Mouse (Mus musculus) testis, postnatal 14 days (tissue): ENCODE data around the gene Gm21985.
A peak's percentile ranks its signal among the peaks of the same experiment; 100 is the strongest.
"Not testable (repeated sequence)": the region's sequence is repeated elsewhere in the genome, so short reads cannot be mapped to it uniquely, and the experiment has no call there.

Experiments
- DNase-seq: peaks from one replicate; pipeline ENCODE4 v3.0.0; 2021; ENCODE audit warnings: low spot score

The Gm21985 gene

GRCm38 (mm10) chr2:112393958-112394357 lies 127.8 kb downstream of the Gm21985 start:
- no peak for DNase-seq

GRCm38 (mm10) chr2:112396649-112397048 lies 130.5 kb downstream of the Gm21985 start:
- no peak for DNase-seq

GRCm38 (mm10) chr2:112407030-112407429 lies 140.9 kb downstream of the Gm21985 start:
- DNase-seq = no peak

GRCm38 (mm10) chr2:112425308-112425707 lies 159.2 kb downstream of the Gm21985 start:
- DNase-seq = no peak

GRCm38 (mm10) chr2:112428534-112428933 lies 162.4 kb downstream of the Gm21985 start:
- DNase-seq = not testable (repeated sequence)

GRCm38 (mm10) chr2:112429665-112430064 lies 163.6 kb downstream of the Gm21985 start:
- no peak for DNase-seq

- no peak for DNase-seq
Observed at GRCm38 (mm10) chr2:112430403-112430802, 164.3 kb downstream of the Gm21985 start.

- no peak for DNase-seq
Observed at GRCm38 (mm10) chr2:112432523-112432922, 166.4 kb downstream of the Gm21985 start.

- DNase-seq = no peak
Observed at GRCm38 (mm10) chr2:112433359-112433758, 167.2 kb downstream of the Gm21985 start.

GRCm38 (mm10) chr2:112436292-112436691 lies 170.2 kb downstream of the Gm21985 start:
- no peak for DNase-seq

GRCm38 (mm10) chr2:112437589-112437988 lies 171.5 kb downstream of the Gm21985 start:
- no peak for DNase-seq

- no peak for DNase-seq
Observed at GRCm38 (mm10) chr2:112443491-112443890, 177.4 kb downstream of the Gm21985 start.

- no peak for DNase-seq
Observed at GRCm38 (mm10) chr2:112445511-112445910, 179.4 kb downstream of the Gm21985 start.

- DNase-seq = not testable (repeated sequence)
Observed at GRCm38 (mm10) chr2:112448046-112448445, 181.9 kb downstream of the Gm21985 start.

- no peak for DNase-seq
Observed at GRCm38 (mm10) chr2:112448510-112449059, 182.5 kb downstream of the Gm21985 start.

GRCm38 (mm10) chr2:112449597-112450296 lies 183.6 kb downstream of the Gm21985 start:
- no peak for DNase-seq

GRCm38 (mm10) chr2:112452513-112452912 lies 186.4 kb downstream of the Gm21985 start:
- not testable (repeated sequence) for DNase-seq

- DNase-seq = no peak
Observed at GRCm38 (mm10) chr2:112454125-112454861, 188.2 kb downstream of the Gm21985 start.

- DNase-seq = peak; percentile 97
Observed at GRCm38 (mm10) chr2:112454862-112455564, 188.9 kb downstream of the Gm21985 start, which contains the start of gene Emc7. Emc7 (plus strand) TSS chr2:112454997.
